Mouse (Mus musculus) MEL (cell line): ENCODE results near the gene Etfa. TPM values are rescaled to one million over a fixed set of nuclear protein-coding genes. Genes with fewer than 3 reads are reported as not detected.

Source experiments
- DNase-seq: peaks from one replicate; pipeline ENCODE4 v3.0.0; 2011; ENCODE audit warnings: low read depth, low spot score
- H3K27ac ChIP-seq: 2 replicates; pipeline ENCODE4 v1.5.1; 2012; ENCODE audit warnings: low read depth, mild to moderate bottlenecking, control low read depth, low read length, moderate library complexity; ENCODE audit not compliant: control insufficient read depth
- H3K27me3 ChIP-seq, 2 experiments: fragments of 150-350 bp in 1 of 2; sonication (generic) in 1 of 2; 2 replicates each; pipeline ENCODE4 v1.6.1; 2012; ENCODE audit warnings: low read length in 2 of 2, mild to moderate bottlenecking in 2 of 2, improper control_type of control experiment in 1 of 2, moderate library complexity in 1 of 2; ENCODE audit not compliant: insufficient read depth in 2 of 2, control insufficient read depth in 1 of 2
- H3K36me3 ChIP-seq, 2 experiments: 2 replicates each; pipeline ENCODE4 v1.6.1; 2012 to 2014; ENCODE audit warnings: low read length in 2 of 2, improper control_type of control experiment in 1 of 2, inconsistent platforms in 1 of 2, mild to moderate bottlenecking in 1 of 2; ENCODE audit not compliant: insufficient read depth in 2 of 2, control insufficient read depth in 1 of 2
- H3K4me1 ChIP-seq, 2 experiments: fragments of 150-350 bp in 1 of 2; sonication (generic) in 1 of 2; 2 replicates each; pipeline ENCODE4 v1.6.1; 2012; ENCODE audit warnings: low read length in 2 of 2, improper control_type of control experiment in 1 of 2, mild to moderate bottlenecking in 1 of 2; ENCODE audit not compliant: insufficient read depth in 2 of 2, control insufficient read depth in 1 of 2
- H3K4me3 ChIP-seq, 2 experiments: fragments of 150-350 bp in 1 of 2; sonication (generic) in 1 of 2; 2 replicates each; pipeline ENCODE4 v1.5.1; 2012; ENCODE audit warnings: low read depth in 2 of 2, low read length in 2 of 2, mild to moderate bottlenecking in 2 of 2, moderate library complexity in 2 of 2, control low read depth in 1 of 2, improper control_type of control experiment in 1 of 2; ENCODE audit not compliant: control insufficient read depth in 1 of 2, insufficient read depth in 1 of 2
- H3K79me2 ChIP-seq: 2 replicates; pipeline ENCODE4 v1.6.1; 2012; ENCODE audit warnings: mild to moderate bottlenecking, low read length, moderate library complexity; ENCODE audit not compliant: control insufficient read depth, poor library complexity, insufficient read depth
- H3K9ac ChIP-seq: 2 replicates; pipeline ENCODE4 v1.6.1; 2012; ENCODE audit warnings: low read depth, mild to moderate bottlenecking, control low read depth, low read length, moderate library complexity; ENCODE audit not compliant: control insufficient read depth, poor library complexity, severe bottlenecking
- H3K9me3 ChIP-seq: fragments of 150-350 bp; sonication (generic); replicated peaks from 2 replicates; pipeline ENCODE4 v1.6.1; 2012; ENCODE audit warnings: mild to moderate bottlenecking, low read length, improper control_type of control experiment, moderate library complexity; ENCODE audit not compliant: insufficient read depth
- CHD1 ChIP-seq: IDR thresholded peaks from 2 replicates; pipeline ENCODE4 v1.6.1; 2012; ENCODE audit warnings: low read depth, mild to moderate bottlenecking, inconsistent platforms, low read length, improper control_type of control experiment
- CTCF ChIP-seq, 3 experiments: IDR thresholded peaks in 2 of 3; conservative IDR thresholded peaks in 1 of 3; 2 replicates each; pipeline ENCODE4 v1.5.1; 2011 to 2012; ENCODE audit warnings: low read length in 3 of 3, low read depth in 2 of 3, mild to moderate bottlenecking in 2 of 3, improper control_type of control experiment in 1 of 3, inconsistent platforms in 1 of 3, mixed read lengths in 1 of 3, moderate library complexity in 1 of 3; ENCODE audit not compliant: control insufficient read depth in 1 of 3, insufficient read depth in 1 of 3, poor library complexity in 1 of 3, severe bottlenecking in 1 of 3
- E2F4 ChIP-seq: IDR thresholded peaks from 2 replicates; pipeline ENCODE4 v1.6.1; 2011; ENCODE audit warnings: low read depth, low read length, improper control_type of control experiment, borderline replicate concordance
- ETS1 ChIP-seq: IDR thresholded peaks from 2 replicates; pipeline ENCODE4 v1.6.1; 2012; ENCODE audit warnings: low read depth, mild to moderate bottlenecking, inconsistent platforms, low read length, improper control_type of control experiment, moderate library complexity
- GATA1 ChIP-seq: IDR thresholded peaks from 2 replicates; pipeline ENCODE4 v1.6.1; 2011; ENCODE audit warnings: low read depth, low read length, improper control_type of control experiment
- KAT2A ChIP-seq: conservative IDR thresholded peaks from 2 replicates; pipeline ENCODE4 v1.6.1; 2012; ENCODE audit warnings: low read depth, low read length, improper control_type of control experiment, inconsistent platforms
- MAZ ChIP-seq: IDR thresholded peaks from 2 replicates; pipeline ENCODE4 v1.6.1; 2012; ENCODE audit warnings: low read depth, mild to moderate bottlenecking, inconsistent platforms, low read length, improper control_type of control experiment
- MEF2A ChIP-seq: IDR thresholded peaks from 2 replicates; pipeline ENCODE4 v1.6.1; 2014; ENCODE audit warnings: low read depth, mild to moderate bottlenecking, inconsistent platforms, low read length, improper control_type of control experiment; ENCODE audit not compliant: poor library complexity, insufficient replicate concordance, severe bottlenecking; ENCODE audit errors: extremely low read depth
- MYB ChIP-seq: IDR thresholded peaks from 2 replicates; pipeline ENCODE4 v1.6.1; 2011; ENCODE audit warnings: mild to moderate bottlenecking, low read depth, low read length, improper control_type of control experiment
- MYC ChIP-seq: IDR thresholded peaks from 2 replicates; pipeline ENCODE4 v1.6.1; 2011; ENCODE audit warnings: low read depth, mild to moderate bottlenecking, low read length, improper control_type of control experiment, moderate library complexity
- NRF1 ChIP-seq: IDR thresholded peaks from 2 replicates; pipeline ENCODE4 v1.6.1; 2014; ENCODE audit warnings: low read depth, mild to moderate bottlenecking, inconsistent platforms, low read length, improper control_type of control experiment, moderate library complexity; ENCODE audit not compliant: poor library complexity, insufficient read depth, severe bottlenecking
- RAD21 ChIP-seq: IDR thresholded peaks from 2 replicates; pipeline ENCODE4 v1.6.1; 2011; ENCODE audit warnings: mild to moderate bottlenecking, low read depth, low read length, improper control_type of control experiment
- SIN3A ChIP-seq: IDR thresholded peaks from 2 replicates; pipeline ENCODE4 v1.6.1; 2012; ENCODE audit warnings: low read length, improper control_type of control experiment, inconsistent platforms
- SMC3 ChIP-seq: IDR thresholded peaks from 2 replicates; pipeline ENCODE4 v1.6.1; 2011; ENCODE audit warnings: low read depth, low read length, improper control_type of control experiment
- TCF12 ChIP-seq: IDR thresholded peaks from 2 replicates; pipeline ENCODE4 v1.6.1; 2014; ENCODE audit warnings: low read depth, mild to moderate bottlenecking, inconsistent platforms, low read length, improper control_type of control experiment, moderate library complexity
- UBTF ChIP-seq: IDR thresholded peaks from 2 replicates; pipeline ENCODE4 v1.6.1; 2012; ENCODE audit warnings: low read depth, mild to moderate bottlenecking, inconsistent platforms, low read length, improper control_type of control experiment, moderate library complexity, borderline replicate concordance; ENCODE audit not compliant: insufficient read depth
- ZKSCAN1 ChIP-seq: IDR thresholded peaks from 2 replicates; pipeline ENCODE4 v1.6.1; 2012; ENCODE audit warnings: low read depth, mild to moderate bottlenecking, inconsistent platforms, low read length, improper control_type of control experiment, moderate library complexity
- ZMIZ1 ChIP-seq: IDR thresholded peaks from 2 replicates; pipeline ENCODE4 v1.6.1; 2012; ENCODE audit warnings: low read depth, mild to moderate bottlenecking, inconsistent platforms, low read length, improper control_type of control experiment, moderate library complexity
- ZNF384 ChIP-seq: IDR thresholded peaks from 2 replicates; pipeline ENCODE4 v1.6.1; 2012; ENCODE audit warnings: low read depth, mild to moderate bottlenecking, inconsistent platforms, low read length, improper control_type of control experiment
- polyA plus RNA-seq, 2 experiments: library from polyadenylated mRNA; stranded (reverse) in 1 of 2; unstranded in 1 of 2; fragments of >175 nt in 1 of 2; fragments of >200 nt in 1 of 2; gene quantifications; 2 replicates each; pipeline versions ENCODE4 v1.2.1 to v1.2.4; 2012; ENCODE audit warnings: low replicate concordance in 2 of 2, low read depth in 1 of 2; ENCODE audit not compliant: insufficient read length in 2 of 2, insufficient read depth in 1 of 2, missing spikeins in 1 of 2
- total RNA-seq: library from RNA; depleted of rRNA; stranded (reverse); fragments of 300-350 nt; gene quantifications from 2 replicates; pipeline ENCODE4 v1.2.3, GENCODE M21; 2012

The Etfa gene
- total and polyA plus RNA-seq, 3 experiments, result 37.5 to 126 TPM; not detected in 1

DNA sequence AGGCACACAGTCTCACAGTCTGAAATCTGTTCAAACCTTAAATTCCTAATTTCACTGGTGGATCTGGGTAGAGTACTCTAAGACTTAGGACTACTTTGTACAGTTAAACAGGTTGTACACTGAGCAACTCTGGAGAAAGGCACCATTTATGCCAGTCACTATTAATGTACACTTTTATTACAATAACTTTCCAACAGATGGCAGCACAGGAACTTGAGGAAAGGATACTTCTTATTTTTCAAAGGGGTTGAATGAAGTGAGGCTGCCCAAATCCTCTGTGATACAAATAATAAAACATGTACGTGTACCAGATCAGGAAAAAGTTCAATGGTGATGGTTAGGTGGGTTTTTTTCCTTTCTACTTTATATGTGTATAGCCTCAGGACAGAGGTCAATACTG lies 43.6 kb downstream of the Etfa start:
- no peaks in the 10 kb centered on the region for H3K27me3 ChIP-seq
- no peak overlapping the region for H3K27ac ChIP-seq
- no peaks in the 10 kb centered on the region for H3K79me2 ChIP-seq
- TF ChIP-seq SIN3A (no peak), CTCF (IDR thresholded peaks at IDR 0.05 in 2 of 3, conservative IDR thresholded peaks at IDR 0.05 in 1 of 3; ENCODE audit: control insufficient read depth in 1 of 3, insufficient read depth in 1 of 3, low read depth in 2 of 3, low read length in 3 of 3, poor library complexity in 1 of 3, severe bottlenecking in 1 of 3) (peak in 2 of 3 experiments; percentile 12 to 59; a peak in 3 of 6 replicates), SMC3 (peak; percentile 59), RAD21 (peak; percentile 54)
- peaks cover 0 to 4% of the 10 kb centered on the region in 2 experiments; a peak in 2 of 4 replicates for H3K36me3 ChIP-seq
- no peak overlapping the region for H3K9ac ChIP-seq
- no peaks in the 10 kb centered on the region for H3K9me3 ChIP-seq
- peak; percentile 51 for DNase-seq
- no peaks in the 10 kb centered on the region for H3K4me1 ChIP-seq
- H3K4me3 ChIP-seq, result no peak overlapping the region

DNA sequence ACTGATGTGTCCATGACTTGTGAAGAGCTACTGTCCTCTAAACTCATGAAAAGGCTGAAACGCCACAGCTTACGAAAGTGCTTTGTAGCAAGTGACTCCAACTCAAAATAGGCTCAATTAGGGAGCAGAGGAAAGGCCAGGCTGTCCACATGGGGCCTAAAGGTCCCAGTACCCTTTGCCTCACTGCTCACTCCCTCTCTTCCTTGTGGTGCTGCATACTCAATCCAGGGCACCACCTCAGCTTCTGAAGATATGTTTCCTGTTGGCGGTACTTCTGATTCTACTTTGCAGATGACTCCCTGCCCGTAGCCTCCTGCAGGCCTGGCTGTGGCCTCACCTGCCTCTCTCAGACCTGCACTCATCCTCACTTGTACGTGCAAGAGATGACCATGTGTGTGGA lies 58.7 kb downstream of the Etfa start:
- no peak overlapping the region for H3K9ac ChIP-seq
- H3K79me2 ChIP-seq, result no peaks in the 10 kb centered on the region
- H3K4me3 ChIP-seq, result no peak overlapping the region
- no peak for DNase-seq
- no peak overlapping the region for H3K27ac ChIP-seq
- H3K36me3 ChIP-seq, result peaks cover 0 to 3% of the 10 kb centered on the region in 2 experiments; a peak in 1 of 4 replicates
- H3K9me3 ChIP-seq, result no peaks in the 10 kb centered on the region
- H3K27me3 ChIP-seq, result no peaks in the 10 kb centered on the region
- H3K4me1 ChIP-seq, result no peaks in the 10 kb centered on the region
- TF ChIP-seq NRF1 (no peak), MAZ (no peak), MYC (no peak), CHD1 (no peak), RAD21 (no peak), ZKSCAN1 (no peak), GATA1 (no peak), MYB (no peak), MEF2A (no peak), ZMIZ1 (no peak), TCF12 (no peak), ETS1 (no peak), UBTF (no peak), KAT2A (no peak), SIN3A (no peak), ZNF384 (no peak), E2F4 (no peak)
- TF ChIP-seq, all 39 proteins: peak for 0
